Mouse (Mus musculus): ENCODE results near the gene Syt14. TPM values are rescaled to one million over a fixed set of nuclear protein-coding genes. Genes with fewer than 3 reads are reported as not detected.

Syt14 gene
- polyA plus RNA-seq, 1 experiment from 2014 or later = 7.4 TPM

DNA sequence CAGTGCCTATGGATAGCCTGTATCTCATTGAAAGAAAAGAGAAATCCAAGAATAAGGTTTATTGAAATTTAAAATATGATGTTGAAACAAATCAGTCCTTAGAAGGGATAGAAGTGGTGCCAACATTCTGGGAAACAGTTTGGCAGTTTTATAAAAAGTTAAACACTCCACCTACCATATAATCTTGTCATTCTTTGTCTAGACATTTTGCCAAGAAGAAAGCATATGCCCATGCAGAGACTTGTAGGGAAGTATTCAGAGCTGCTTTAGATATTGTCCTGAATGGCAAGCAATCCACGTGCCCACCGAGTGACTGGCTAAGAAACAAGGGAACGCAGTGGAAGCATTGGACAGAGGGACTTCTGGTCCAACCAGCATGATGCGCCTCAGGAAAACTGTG is 12.0 kb upstream of the Syt14 start:
- 93% methylated on average over 4 of the region's 4 CpGs for WGBS
- no peak overlapping the region for H3K4me3 ChIP-seq (ENCODE audit: low read depth, low read length)
- H3K36me3 ChIP-seq (ENCODE audit: control insufficient read depth, insufficient read depth, low read length) = no peaks in the 10 kb centered on the region
- no peaks in the 10 kb centered on the region for H3K4me1 ChIP-seq (ENCODE audit: control insufficient read depth, insufficient read depth, low read length)
- H3K27me3 ChIP-seq (ENCODE audit: control insufficient read depth, insufficient read depth, low read length) = no peaks in the 10 kb centered on the region
- no peaks in the 10 kb centered on the region for H3K9me3 ChIP-seq (ENCODE audit: control insufficient read depth, low read length)
- no peak overlapping the region for H3K4me2 ChIP-seq (ENCODE audit: low read depth)
- no peak overlapping the region for H3K9ac ChIP-seq (ENCODE audit: low read length)
- DNase-seq (ENCODE audit: low spot score) = no peak
- no peak overlapping the region for H3K27ac ChIP-seq (ENCODE audit: low read depth, low read length)
- no peak for ATAC-seq (ENCODE audit: insufficient read depth, low FRiP score, low TSS enrichment)

GRCm38 (mm10) chr1:193042760-193043295 is 7.3 kb upstream of the Syt14 start:
- DNase-seq (ENCODE audit: low spot score) (no peak), ATAC-seq (ENCODE audit: insufficient read depth, low FRiP score, low TSS enrichment) (no peak)
- H3K9me3 ChIP-seq (ENCODE audit: control insufficient read depth, low read length) = no peaks in the 10 kb centered on the region
- no peaks in the 10 kb centered on the region for H3K4me1 ChIP-seq (ENCODE audit: control insufficient read depth, insufficient read depth, low read length)
- no peak overlapping the region for H3K4me2 ChIP-seq (ENCODE audit: low read depth)
- H3K4me3 ChIP-seq (ENCODE audit: low read depth, low read length) = no peak overlapping the region
- no peaks in the 10 kb centered on the region for H3K27me3 ChIP-seq (ENCODE audit: control insufficient read depth, insufficient read depth, low read length)
- 72% methylated on average over 3 of the region's 3 CpGs for WGBS
- no peaks in the 10 kb centered on the region for H3K36me3 ChIP-seq (ENCODE audit: control insufficient read depth, insufficient read depth, low read length)
- H3K9ac ChIP-seq (ENCODE audit: low read length) = no peak overlapping the region
- no peak overlapping the region for H3K27ac ChIP-seq (ENCODE audit: low read depth, low read length)

GRCm38 (mm10) chr1:193034951-193035370 is 614 bp downstream of the Syt14 start:
- Histone ChIP-seq H3K27me3 (ENCODE audit: control insufficient read depth, insufficient read depth, low read length) (no peaks in the 10 kb centered on the region), H3K36me3 (ENCODE audit: control insufficient read depth, insufficient read depth, low read length) (no peaks in the 10 kb centered on the region), H3K4me2 (ENCODE audit: low read depth) (peak overlapping the region; percentile 91), H3K9me3 (ENCODE audit: control insufficient read depth, low read length) (no peaks in the 10 kb centered on the region), H3K27ac (ENCODE audit: low read depth, low read length) (no peak overlapping the region), H3K9ac (ENCODE audit: low read length) (peak overlapping the region; percentile 78), H3K4me3 (ENCODE audit: low read depth, low read length) (peak overlapping the region; percentile 77), H3K4me1 (ENCODE audit: control insufficient read depth, insufficient read depth, low read length) (no peaks in the 10 kb centered on the region)
- no peak; the same call in 1 of the 2 replicates for ATAC-seq (ENCODE audit: insufficient read depth, low FRiP score, low TSS enrichment)
- no peak for DNase-seq (ENCODE audit: low spot score)
- WGBS = under 1% methylated on average over 19 of the region's 19 CpGs

DNA sequence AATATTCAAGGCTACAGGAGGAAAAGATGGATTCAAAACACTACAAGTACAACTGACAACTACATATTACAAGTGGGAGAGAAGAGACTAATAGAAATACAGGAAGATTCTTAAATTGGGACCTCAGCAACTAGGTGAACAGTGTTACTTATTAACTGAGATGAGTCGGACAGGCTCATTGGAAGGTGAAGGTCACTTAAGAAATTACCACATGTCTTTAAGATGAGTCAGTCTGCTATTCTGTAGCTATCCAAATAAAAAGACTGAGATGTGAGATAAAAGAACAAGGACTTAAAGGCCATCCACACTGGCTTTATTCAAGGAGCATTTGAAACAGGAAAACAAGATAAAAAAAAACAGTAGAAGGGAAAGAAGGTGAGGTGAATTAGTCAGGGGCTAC is 11.3 kb downstream of the Syt14 start:
- Histone ChIP-seq H3K4me1 (ENCODE audit: control insufficient read depth, insufficient read depth, low read length) (no peaks in the 10 kb centered on the region), H3K4me2 (ENCODE audit: low read depth) (no peak overlapping the region), H3K4me3 (ENCODE audit: low read depth, low read length) (no peak overlapping the region), H3K36me3 (ENCODE audit: control insufficient read depth, insufficient read depth, low read length) (no peaks in the 10 kb centered on the region), H3K27ac (ENCODE audit: low read depth, low read length) (no peak overlapping the region), H3K9me3 (ENCODE audit: control insufficient read depth, low read length) (no peaks in the 10 kb centered on the region), H3K9ac (ENCODE audit: low read length) (no peak overlapping the region), H3K27me3 (ENCODE audit: control insufficient read depth, insufficient read depth, low read length) (no peaks in the 10 kb centered on the region)
- ATAC-seq (ENCODE audit: insufficient read depth, low FRiP score, low TSS enrichment) = no peak
- 77% methylated on average over 1 of the region's 1 CpGs for WGBS
- no peak for DNase-seq (ENCODE audit: low spot score)

- H3K4me1 ChIP-seq (ENCODE audit: control insufficient read depth, insufficient read depth, low read length) = no peaks in the 10 kb centered on the region
- no peak for ATAC-seq (ENCODE audit: insufficient read depth, low FRiP score, low TSS enrichment)
- H3K4me2 ChIP-seq (ENCODE audit: low read depth) = no peak overlapping the region
- H3K4me3 ChIP-seq (ENCODE audit: low read depth, low read length) = no peak overlapping the region
- WGBS = 94% methylated on average over 2 of the region's 2 CpGs
- DNase-seq (ENCODE audit: low spot score) = no peak
- no peaks in the 10 kb centered on the region for H3K9me3 ChIP-seq (ENCODE audit: control insufficient read depth, low read length)
- H3K9ac ChIP-seq (ENCODE audit: low read length) = no peak overlapping the region
- no peaks in the 10 kb centered on the region for H3K36me3 ChIP-seq (ENCODE audit: control insufficient read depth, insufficient read depth, low read length)
- no peak overlapping the region for H3K27ac ChIP-seq (ENCODE audit: low read depth, low read length)
- H3K27me3 ChIP-seq (ENCODE audit: control insufficient read depth, insufficient read depth, low read length) = no peaks in the 10 kb centered on the region
Observed at GRCm38 (mm10) chr1:193012351-193012750, 23.2 kb downstream of the Syt14 start.

GRCm38 (mm10) chr1:193011000-193011769 is 24.4 kb downstream of the Syt14 start:
- 89% methylated on average over 3 of the region's 3 CpGs for WGBS
- no peaks in the 10 kb centered on the region for H3K4me1 ChIP-seq (ENCODE audit: control insufficient read depth, insufficient read depth, low read length)
- H3K27me3 ChIP-seq (ENCODE audit: control insufficient read depth, insufficient read depth, low read length) = no peaks in the 10 kb centered on the region
- no peak for DNase-seq (ENCODE audit: low spot score)
- H3K9me3 ChIP-seq (ENCODE audit: control insufficient read depth, low read length) = no peaks in the 10 kb centered on the region
- H3K4me2 ChIP-seq (ENCODE audit: low read depth) = no peak overlapping the region
- no peaks in the 10 kb centered on the region for H3K36me3 ChIP-seq (ENCODE audit: control insufficient read depth, insufficient read depth, low read length)
- no peak for ATAC-seq (ENCODE audit: insufficient read depth, low FRiP score, low TSS enrichment)
- no peak overlapping the region for H3K4me3 ChIP-seq (ENCODE audit: low read depth, low read length)
- H3K27ac ChIP-seq (ENCODE audit: low read depth, low read length) = no peak overlapping the region
- H3K9ac ChIP-seq (ENCODE audit: low read length) = no peak overlapping the region

GRCm38 (mm10) chr1:193004581-193004980 is 31.0 kb downstream of the Syt14 start:
- H3K27me3 ChIP-seq (ENCODE audit: control insufficient read depth, insufficient read depth, low read length) = no peaks in the 10 kb centered on the region
- H3K9ac ChIP-seq (ENCODE audit: low read length) = no peak overlapping the region
- H3K27ac ChIP-seq (ENCODE audit: low read depth, low read length) = no peak overlapping the region
- no peak overlapping the region for H3K4me3 ChIP-seq (ENCODE audit: low read depth, low read length)
- H3K36me3 ChIP-seq (ENCODE audit: control insufficient read depth, insufficient read depth, low read length) = no peaks in the 10 kb centered on the region
- H3K4me1 ChIP-seq (ENCODE audit: control insufficient read depth, insufficient read depth, low read length) = no peaks in the 10 kb centered on the region
- no peak for DNase-seq (ENCODE audit: low spot score)
- no peak overlapping the region for H3K4me2 ChIP-seq (ENCODE audit: low read depth)
- no peak for ATAC-seq (ENCODE audit: insufficient read depth, low FRiP score, low TSS enrichment)
- H3K9me3 ChIP-seq (ENCODE audit: control insufficient read depth, low read length) = no peaks in the 10 kb centered on the region
- 100% methylated on average over 1 of the region's 1 CpGs for WGBS

DNA sequence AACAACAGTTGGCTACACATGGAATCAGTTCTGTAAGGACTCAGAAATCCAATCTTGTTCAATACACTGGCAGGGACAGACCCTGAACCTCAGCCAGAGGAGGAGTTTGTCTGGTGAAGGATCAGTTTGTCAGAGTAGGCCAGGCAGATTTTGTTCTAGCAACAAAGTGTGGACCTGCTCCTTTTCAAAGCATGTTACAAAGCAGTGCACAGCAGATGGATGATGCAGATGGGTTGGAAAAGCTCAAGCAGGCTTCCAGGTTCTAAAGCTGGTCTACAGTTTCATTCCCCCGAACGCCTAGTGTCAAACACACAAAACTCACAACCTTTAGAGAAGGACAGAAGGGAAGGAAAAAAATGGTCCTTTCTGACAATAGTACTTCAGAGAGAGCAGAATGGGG is 31.6 kb downstream of the Syt14 start:
- Histone ChIP-seq H3K36me3 (ENCODE audit: control insufficient read depth, insufficient read depth, low read length) (no peaks in the 10 kb centered on the region), H3K4me1 (ENCODE audit: control insufficient read depth, insufficient read depth, low read length) (no peaks in the 10 kb centered on the region), H3K27ac (ENCODE audit: low read depth, low read length) (no peak overlapping the region), H3K4me2 (ENCODE audit: low read depth) (no peak overlapping the region), H3K27me3 (ENCODE audit: control insufficient read depth, insufficient read depth, low read length) (no peaks in the 10 kb centered on the region), H3K4me3 (ENCODE audit: low read depth, low read length) (no peak overlapping the region), H3K9ac (ENCODE audit: low read length) (no peak overlapping the region), H3K9me3 (ENCODE audit: control insufficient read depth, low read length) (no peaks in the 10 kb centered on the region)
- DNase-seq (ENCODE audit: low spot score) (no peak), ATAC-seq (ENCODE audit: insufficient read depth, low FRiP score, low TSS enrichment) (no peak)
- WGBS = 95% methylated on average over 2 of the region's 2 CpGs

DNA sequence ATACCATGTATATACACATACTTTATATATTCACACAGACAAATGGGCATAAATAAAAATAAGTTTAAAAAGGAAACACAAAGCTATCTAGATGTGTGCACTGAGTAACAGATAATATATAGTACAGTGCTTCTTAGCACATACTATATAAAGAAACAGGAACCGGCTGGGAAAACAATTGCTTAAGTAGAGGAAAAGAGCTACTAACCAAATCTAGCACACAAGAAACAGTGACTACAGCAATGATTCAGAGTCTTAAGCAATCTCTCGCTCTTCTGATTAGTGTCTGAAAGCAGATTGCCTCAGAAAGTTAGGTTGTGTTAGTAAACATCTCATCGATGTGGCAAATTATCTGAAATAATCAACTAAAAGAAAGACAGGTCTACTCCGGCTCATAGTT is 33.3 kb downstream of the Syt14 start:
- no peaks in the 10 kb centered on the region for H3K9me3 ChIP-seq (ENCODE audit: control insufficient read depth, low read length)
- 93% methylated on average over 4 of the region's 4 CpGs for WGBS
- no peaks in the 10 kb centered on the region for H3K36me3 ChIP-seq (ENCODE audit: control insufficient read depth, insufficient read depth, low read length)
- no peaks in the 10 kb centered on the region for H3K27me3 ChIP-seq (ENCODE audit: control insufficient read depth, insufficient read depth, low read length)
- H3K27ac ChIP-seq (ENCODE audit: low read depth, low read length) = no peak overlapping the region
- no peaks in the 10 kb centered on the region for H3K4me1 ChIP-seq (ENCODE audit: control insufficient read depth, insufficient read depth, low read length)
- no peak overlapping the region for H3K9ac ChIP-seq (ENCODE audit: low read length)
- no peak overlapping the region for H3K4me3 ChIP-seq (ENCODE audit: low read depth, low read length)
- no peak for DNase-seq (ENCODE audit: low spot score)
- H3K4me2 ChIP-seq (ENCODE audit: low read depth) = no peak overlapping the region
- no peak for ATAC-seq (ENCODE audit: insufficient read depth, low FRiP score, low TSS enrichment)

All from neural tube, embryonic 11.5 days (tissue).